Mouse (Mus musculus) neutrophil, adult 65 days (primary cell): ENCODE data around the gene Foxc1. TPM values are rescaled to one million over a fixed set of nuclear protein-coding genes. Genes with fewer than 3 reads are reported as not detected.

Source experiments
- total RNA-seq: library from RNA; stranded (reverse); gene quantifications from 2 replicates; pipeline ENCODE4 v1.2.4, GENCODE M21; 2023

The Foxc1 gene
- total RNA-seq: 0.09 TPM in 1 of 2 replicates, not detected in the other

GRCm38 (mm10) chr13:31806428-31806832, at the start of gene Foxc1:
Gene Foxc1, plus strand, starts transcription at chr13:31806633.

Other genes with a start within 250 kb of the Foxc1 start
- gene A530084C06Rik, start 247.3 kb upstream of the Foxc1 start, total RNA-seq: 0.11 and 0.41 TPM in 2 replicates
- not detected in 2 replicates for gene Foxf2, start 180.8 kb upstream of the Foxc1 start, total RNA-seq